Mouse (Mus musculus): ENCODE measurements around the gene Foxs1. TPM values are rescaled to one million over a fixed set of nuclear protein-coding genes. Genes with fewer than 3 reads are reported as not detected.

Gene Foxs1
- polyA plus RNA-seq, 1 experiment from 2014 or later = 3.4 TPM

GRCm38 (mm10) chr2:152927371-152927770, 5.6 kb downstream of the Foxs1 start:
- Histone ChIP-seq H3K36me3 (no peaks in the 10 kb centered on the region), H3K27ac (replicated peaks) (no peak overlapping the region), H3K9me3 (replicated peaks) (no peaks in the 10 kb centered on the region), H3K27me3 (no peaks in the 10 kb centered on the region), H3K4me1 (peaks cover 36% of the 10 kb centered on the region), H3K4me2 (replicated peaks) (no peak overlapping the region), H3K9ac (no peak overlapping the region), H3K4me3 (replicated peaks) (no peak overlapping the region)
- no peak for ATAC-seq (ENCODE audit: insufficient number of reproducible peaks, low FRiP score, low TSS enrichment, low read depth)
- WGBS = 52% methylated on average over 5 of the region's 5 CpGs

- 60% methylated on average over 9 of the region's 9 CpGs for WGBS
- no peak overlapping the region for H3K4me2 ChIP-seq (replicated peaks)
- no peaks in the 10 kb centered on the region for H3K9me3 ChIP-seq (replicated peaks)
- no peak overlapping the region for H3K27ac ChIP-seq (replicated peaks)
- no peak overlapping the region for H3K4me3 ChIP-seq (replicated peaks)
- H3K36me3 ChIP-seq = no peaks in the 10 kb centered on the region
- H3K27me3 ChIP-seq = no peaks in the 10 kb centered on the region
- H3K9ac ChIP-seq = no peak overlapping the region
- ATAC-seq (ENCODE audit: insufficient number of reproducible peaks, low FRiP score, low TSS enrichment, low read depth) = no peak
- peaks cover 36% of the 10 kb centered on the region for H3K4me1 ChIP-seq
Measured at GRCm38 (mm10) chr2:152926896-152927295, 6.1 kb downstream of the Foxs1 start.

- no peak overlapping the region for H3K4me2 ChIP-seq (replicated peaks)
- no peak overlapping the region for H3K4me3 ChIP-seq (replicated peaks)
- peaks cover 34% of the 10 kb centered on the region for H3K4me1 ChIP-seq
- H3K36me3 ChIP-seq = no peaks in the 10 kb centered on the region
- no peak for ATAC-seq (ENCODE audit: insufficient number of reproducible peaks, low FRiP score, low TSS enrichment, low read depth)
- no peak overlapping the region for H3K9ac ChIP-seq
- H3K9me3 ChIP-seq (replicated peaks) = no peaks in the 10 kb centered on the region
- H3K27ac ChIP-seq (replicated peaks) = 0 out of 2 replicates have a peak overlapping the region, but pooled peaks have one; percentile 5
- no peaks in the 10 kb centered on the region for H3K27me3 ChIP-seq
- 35% methylated on average over 11 of the region's 11 CpGs for WGBS
Measured at GRCm38 (mm10) chr2:152925189-152925872, 7.7 kb downstream of the Foxs1 start.

GRCm38 (mm10) chr2:152924543-152924942, 8.5 kb downstream of the Foxs1 start:
- Histone ChIP-seq H3K4me3 (replicated peaks) (no peak overlapping the region), H3K9ac (no peak overlapping the region), H3K27ac (replicated peaks) (no peak overlapping the region), H3K9me3 (replicated peaks) (no peaks in the 10 kb centered on the region), H3K4me2 (replicated peaks) (no peak overlapping the region), H3K36me3 (no peaks in the 10 kb centered on the region), H3K27me3 (no peaks in the 10 kb centered on the region), H3K4me1 (peaks cover 29% of the 10 kb centered on the region)
- 85% methylated on average over 5 of the region's 5 CpGs for WGBS
- ATAC-seq (ENCODE audit: insufficient number of reproducible peaks, low FRiP score, low TSS enrichment, low read depth) = no peak

- WGBS = 43% methylated on average over 8 of the region's 8 CpGs
- no peak overlapping the region for H3K4me2 ChIP-seq (replicated peaks)
- no peak for ATAC-seq (ENCODE audit: insufficient number of reproducible peaks, low FRiP score, low TSS enrichment, low read depth)
- H3K27ac ChIP-seq (replicated peaks) = no peak overlapping the region
- no peaks in the 10 kb centered on the region for H3K27me3 ChIP-seq
- no peaks in the 10 kb centered on the region for H3K9me3 ChIP-seq (replicated peaks)
- no peaks in the 10 kb centered on the region for H3K36me3 ChIP-seq
- no peak overlapping the region for H3K4me3 ChIP-seq (replicated peaks)
- peaks cover 29% of the 10 kb centered on the region for H3K4me1 ChIP-seq
- no peak overlapping the region for H3K9ac ChIP-seq
Measured at GRCm38 (mm10) chr2:152924128-152924527, 8.9 kb downstream of the Foxs1 start.

GRCm38 (mm10) chr2:152923621-152924020, 9.4 kb downstream of the Foxs1 start:
- Histone ChIP-seq H3K9ac (no peak overlapping the region), H3K36me3 (no peaks in the 10 kb centered on the region), H3K27me3 (no peaks in the 10 kb centered on the region; the same call in 1 of the 2 replicates), H3K27ac (replicated peaks) (no peak overlapping the region), H3K4me3 (replicated peaks) (no peak overlapping the region), H3K9me3 (replicated peaks) (no peaks in the 10 kb centered on the region), H3K4me1 (peaks cover 29% of the 10 kb centered on the region), H3K4me2 (replicated peaks) (no peak overlapping the region)
- 73% methylated on average over 3 of the region's 3 CpGs for WGBS
- ATAC-seq (ENCODE audit: insufficient number of reproducible peaks, low FRiP score, low TSS enrichment, low read depth) = no peak

GRCm38 (mm10) chr2:152922376-152922775, 10.6 kb downstream of the Foxs1 start:
- Histone ChIP-seq H3K27me3 (peaks cover 2% of the 10 kb centered on the region), H3K4me2 (replicated peaks) (no peak overlapping the region), H3K9me3 (replicated peaks) (no peaks in the 10 kb centered on the region), H3K4me1 (peaks cover 20% of the 10 kb centered on the region), H3K4me3 (replicated peaks) (no peak overlapping the region), H3K9ac (no peak overlapping the region), H3K27ac (replicated peaks) (no peak overlapping the region), H3K36me3 (no peaks in the 10 kb centered on the region)
- ATAC-seq (ENCODE audit: insufficient number of reproducible peaks, low FRiP score, low TSS enrichment, low read depth) = no peak
- 22% methylated on average over 7 of the region's 7 CpGs for WGBS

- H3K9me3 ChIP-seq (replicated peaks) = no peaks in the 10 kb centered on the region
- H3K4me3 ChIP-seq (replicated peaks) = no peak overlapping the region
- H3K4me1 ChIP-seq = peaks cover 8% of the 10 kb centered on the region
- no peaks in the 10 kb centered on the region for H3K36me3 ChIP-seq
- no peak for ATAC-seq (ENCODE audit: insufficient number of reproducible peaks, low FRiP score, low TSS enrichment, low read depth)
- H3K9ac ChIP-seq = no peak overlapping the region
- no peak overlapping the region for H3K4me2 ChIP-seq (replicated peaks)
- H3K27ac ChIP-seq (replicated peaks) = no peak overlapping the region
- peaks cover 29% of the 10 kb centered on the region for H3K27me3 ChIP-seq
- 48% methylated on average over 9 of the region's 9 CpGs for WGBS
Measured at GRCm38 (mm10) chr2:152917671-152918070, 15.3 kb downstream of the Foxs1 start.

GRCm38 (mm10) chr2:152916111-152916510, 16.9 kb downstream of the Foxs1 start:
- Histone ChIP-seq H3K4me3 (replicated peaks) (no peak overlapping the region), H3K4me1 (peaks cover 11% of the 10 kb centered on the region), H3K36me3 (no peaks in the 10 kb centered on the region), H3K9me3 (replicated peaks) (no peaks in the 10 kb centered on the region), H3K4me2 (replicated peaks) (no peak overlapping the region), H3K9ac (no peak overlapping the region), H3K27me3 (peaks cover 45% of the 10 kb centered on the region), H3K27ac (replicated peaks) (no peak overlapping the region)
- WGBS = 37% methylated on average over 5 of the region's 5 CpGs
- ATAC-seq (ENCODE audit: insufficient number of reproducible peaks, low FRiP score, low TSS enrichment, low read depth) = no peak

GRCm38 (mm10) chr2:152915453-152915852, 17.6 kb downstream of the Foxs1 start:
- Histone ChIP-seq H3K4me3 (replicated peaks) (no peak overlapping the region), H3K36me3 (no peaks in the 10 kb centered on the region), H3K4me1 (peaks cover 13% of the 10 kb centered on the region), H3K9me3 (replicated peaks) (no peaks in the 10 kb centered on the region), H3K27me3 (peaks cover 51% of the 10 kb centered on the region), H3K9ac (no peak overlapping the region), H3K27ac (replicated peaks) (no peak overlapping the region), H3K4me2 (replicated peaks) (no peak overlapping the region)
- no peak for ATAC-seq (ENCODE audit: insufficient number of reproducible peaks, low FRiP score, low TSS enrichment, low read depth)
- WGBS = 64% methylated on average over 4 of the region's 4 CpGs

GRCm38 (mm10) chr2:152914310-152915120, 18.5 kb downstream of the Foxs1 start:
- WGBS = 4% methylated on average over 18 of the region's 18 CpGs
- H3K27ac ChIP-seq (replicated peaks) = no peak overlapping the region
- no peaks in the 10 kb centered on the region for H3K36me3 ChIP-seq
- peaks cover 13% of the 10 kb centered on the region for H3K4me1 ChIP-seq
- H3K9me3 ChIP-seq (replicated peaks) = no peaks in the 10 kb centered on the region
- H3K9ac ChIP-seq = no peak overlapping the region
- H3K4me2 ChIP-seq (replicated peaks) = peak overlapping the region; percentile 31
- H3K27me3 ChIP-seq = peaks cover 55% of the 10 kb centered on the region
- peak overlapping the region; percentile 5; the same call in 1 of the 2 replicates for H3K4me3 ChIP-seq (replicated peaks)
- ATAC-seq (ENCODE audit: insufficient number of reproducible peaks, low FRiP score, low TSS enrichment, low read depth) = peak; percentile 60; the same call in 1 of the 2 replicates

All from embryonic facial prominence, embryonic 15.5 days (tissue).